Mouse (Mus musculus) heart, adult 9 months (tissue): ENCODE data around the gene Taf4.

ENCODE experiments used
- DNase-seq, 2 experiments: peaks; one replicate each; pipeline ENCODE4 v3.0.0; 2022; ENCODE audit warnings: low spot score in 2 of 2

Taf4 gene

DNA sequence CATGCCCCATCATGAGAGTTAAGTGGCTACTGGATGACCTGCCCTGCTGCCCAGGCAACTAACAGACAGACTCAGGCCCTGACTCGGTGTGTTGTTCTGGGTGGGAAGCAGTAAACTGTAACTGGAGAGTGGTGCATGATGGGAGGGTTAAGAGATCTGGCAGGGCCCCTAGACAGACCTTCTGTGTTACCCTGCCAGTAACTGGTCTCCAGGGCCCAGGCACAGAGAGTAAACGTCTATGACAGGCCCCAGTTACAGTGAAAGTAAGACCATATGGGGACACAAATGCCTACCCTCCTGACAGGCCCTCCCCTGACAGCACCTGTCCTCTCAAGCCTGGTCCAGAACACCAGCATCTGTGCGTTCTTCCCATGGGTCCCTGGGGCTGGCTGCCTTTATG is 113.8 kb downstream of the Taf4 start:
- no peak for DNase-seq
